Mouse (Mus musculus): ENCODE measurements at regions not wholly inside any gene's neighbourhood (a gene's known extent, or its start where the extent isn't known, plus 50 kb on each side); places are given as distances from the start of the nearest gene placed in this dataset.

DNA sequence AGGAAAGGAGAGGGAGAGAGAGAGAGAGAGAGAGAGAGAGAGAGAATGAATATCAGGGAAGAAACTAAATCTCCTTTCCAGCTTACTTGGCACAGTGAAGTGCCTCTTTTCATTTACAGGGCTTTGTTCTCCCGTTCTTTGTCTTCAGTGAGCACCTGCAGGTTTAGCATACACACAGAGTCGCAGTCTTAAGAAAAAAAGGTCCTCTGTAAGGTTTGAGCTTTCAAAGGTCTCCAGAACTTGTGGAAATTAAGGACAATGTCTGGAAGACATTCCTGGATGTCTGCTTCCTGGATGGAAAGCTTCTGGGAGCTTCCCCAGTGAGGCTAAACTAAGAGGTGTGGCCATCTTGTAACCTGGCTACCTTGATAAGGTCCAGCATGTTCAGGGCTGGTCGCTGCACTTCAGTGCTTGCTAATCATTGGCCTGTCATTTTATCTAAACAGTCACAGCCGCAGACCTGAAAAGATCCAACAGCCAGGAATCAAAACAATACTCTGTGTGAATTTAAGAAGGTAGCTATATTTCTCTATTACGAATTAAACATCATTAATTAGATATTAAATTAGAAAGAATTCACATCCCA, 113.1 kb upstream of the Ralgapa2 start:
- DNase-seq: no peak

DNA sequence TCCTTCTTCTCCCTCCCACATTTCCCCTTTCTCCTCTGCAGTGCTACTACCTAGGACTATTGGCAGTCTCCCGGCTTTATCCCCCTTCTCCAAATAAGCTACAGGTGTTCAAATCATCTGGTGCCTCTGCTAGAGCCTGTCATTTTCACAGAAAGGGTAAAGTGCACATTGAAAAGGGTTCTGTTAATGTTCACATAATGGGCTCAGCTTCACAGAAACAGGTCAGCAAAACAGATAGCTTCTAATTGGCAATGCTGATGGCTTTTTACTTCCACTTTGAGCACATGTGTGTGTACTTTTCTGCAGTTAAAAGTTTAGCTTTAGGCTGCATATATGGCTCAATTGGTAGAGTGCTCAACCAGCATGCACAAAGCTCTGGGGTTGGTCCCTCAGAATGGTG, 114.4 kb upstream of the Ralgapa2 start:
- DNase-seq: no peak

- DNase-seq: no peak
Measured at GRCm38 (mm10) chr2:146630179-146630578, 118.0 kb upstream of the Ralgapa2 start.

DNA sequence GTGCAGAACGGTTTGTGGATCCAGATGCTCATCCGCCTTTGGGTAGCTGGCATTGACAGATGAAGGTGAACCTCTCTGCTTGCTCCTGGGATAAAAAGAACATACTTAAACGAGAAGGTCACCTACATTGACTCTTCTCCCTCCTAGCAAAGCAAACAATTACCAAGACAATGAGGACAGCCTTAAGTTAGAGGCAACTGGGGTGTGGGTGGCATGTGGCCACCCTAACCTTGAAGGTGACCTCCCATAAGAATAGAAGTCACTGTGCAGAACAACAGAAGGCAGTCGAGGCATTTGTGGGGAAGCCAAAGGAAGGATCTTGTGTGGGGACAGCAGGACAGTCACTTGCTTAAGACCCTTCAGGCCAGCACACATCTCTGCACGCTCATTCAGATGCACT, 119.0 kb upstream of the Ralgapa2 start:
- no peak for DNase-seq

GRCm38 (mm10) chr2:146633329-146634070, 121.4 kb upstream of the Ralgapa2 start:
- peak; percentile 74 for DNase-seq

DNA sequence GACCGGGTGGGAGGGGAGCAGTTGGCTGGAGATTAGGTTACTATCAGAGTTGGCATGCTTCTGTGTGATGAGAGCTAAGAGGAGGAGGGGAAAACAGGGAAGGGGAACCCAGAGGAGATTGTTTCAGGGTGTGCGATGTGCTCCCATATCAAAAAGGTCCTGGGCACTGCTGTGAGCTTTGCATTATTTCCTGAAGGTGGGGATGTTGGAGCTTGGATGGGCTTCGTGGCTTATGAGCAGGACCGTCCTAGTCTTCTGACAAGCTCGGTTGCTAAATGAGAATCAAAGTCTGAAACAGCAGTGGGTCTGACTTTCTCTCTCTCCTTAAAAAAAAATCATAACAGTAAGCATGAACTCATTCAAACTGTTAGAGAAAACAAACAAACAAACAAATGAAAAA, 125.4 kb upstream of the Ralgapa2 start:
- no peak for DNase-seq

- no peak for DNase-seq
Measured at GRCm38 (mm10) chr2:146646237-146646972, 134.3 kb upstream of the Ralgapa2 start.

DNA sequence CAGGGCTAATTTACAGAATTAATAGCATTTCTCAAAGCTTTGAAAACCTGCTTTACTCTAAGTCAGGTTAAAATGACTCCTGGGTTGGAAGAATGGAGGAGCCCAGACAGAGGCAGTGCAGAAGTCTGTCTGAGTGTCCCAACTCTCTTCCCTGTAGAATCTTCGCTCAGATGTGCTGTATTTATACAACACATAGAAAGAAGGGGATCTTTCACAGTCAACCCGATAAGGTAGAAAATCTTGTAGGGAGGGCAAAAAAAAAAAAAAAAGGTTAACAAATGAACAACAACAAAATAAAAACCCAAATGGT, 134.8 kb upstream of the Ralgapa2 start:
- DNase-seq: no peak

GRCm38 (mm10) chr2:146661346-146661745, 149.2 kb upstream of the Ralgapa2 start:
- no peak for DNase-seq

GRCm38 (mm10) chr2:146672761-146673160, 160.6 kb upstream of the Ralgapa2 start:
- DNase-seq: no peak

DNA sequence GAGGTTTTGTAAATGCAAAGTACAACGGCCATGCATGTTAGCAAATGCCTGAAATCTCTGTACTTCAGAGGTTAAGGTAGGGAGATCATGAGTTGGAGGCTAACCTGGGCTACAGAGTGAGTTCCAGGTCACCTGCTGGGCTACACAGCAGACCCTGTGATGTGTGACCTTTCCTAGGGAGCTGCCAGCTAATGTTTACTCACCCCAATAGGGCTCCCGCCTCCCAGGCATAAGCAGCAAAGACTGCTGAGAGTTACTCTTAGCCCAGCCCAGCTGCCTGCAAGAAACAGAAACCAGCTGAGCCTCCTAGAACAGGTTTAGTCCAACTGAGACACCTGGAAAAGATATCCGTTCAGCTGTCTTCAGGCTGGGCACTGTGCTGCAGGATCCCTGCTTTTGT, 169.8 kb upstream of the Ralgapa2 start:
- DNase-seq: no peak

- DNase-seq: no peak
Measured at GRCm38 (mm10) chr2:146685854-146686507, 169.7 kb upstream of the Kiz start.

DNA sequence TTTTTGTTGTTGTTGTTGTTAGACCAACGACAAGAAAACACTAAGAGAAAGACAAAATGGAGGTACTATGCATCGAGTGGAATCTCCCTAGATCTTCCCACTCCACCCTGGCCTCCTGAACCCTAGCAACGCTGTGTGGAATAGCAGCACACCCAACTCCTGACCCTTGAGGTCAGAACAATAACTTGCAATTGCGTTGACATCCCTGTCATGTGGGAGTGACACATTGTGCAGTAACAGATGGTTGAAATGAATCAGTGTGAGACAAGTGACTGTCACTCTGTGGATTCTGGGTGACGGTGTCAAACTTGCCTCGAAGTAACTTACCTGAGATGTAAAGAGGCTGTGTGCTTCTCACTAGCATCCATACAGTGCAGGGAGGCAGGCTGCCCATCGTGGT, 167.1 kb upstream of the Kiz start:
- DNase-seq: no peak

- no peak for DNase-seq
Measured at GRCm38 (mm10) chr2:146693484-146693883, 162.2 kb upstream of the Kiz start.

DNA sequence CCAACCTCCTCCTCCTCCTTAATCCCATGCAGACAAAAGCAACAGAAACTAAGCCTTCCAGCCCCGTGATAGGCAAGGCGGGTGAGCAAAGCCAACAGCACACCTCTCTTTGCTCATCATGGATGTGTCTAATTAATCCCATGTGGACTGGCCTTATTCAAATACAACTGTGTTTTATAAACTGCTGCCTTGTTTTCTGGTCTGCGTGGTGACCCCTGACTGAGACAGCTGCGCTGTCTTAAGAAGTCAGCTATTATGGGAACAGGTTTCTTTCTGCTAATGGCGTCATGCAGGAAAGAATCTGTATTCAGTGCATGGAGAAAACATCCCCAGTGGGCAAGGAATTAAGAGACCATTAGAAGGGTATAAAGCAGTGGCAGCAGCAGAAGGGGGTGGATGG, 161.6 kb upstream of the Kiz start:
- DNase-seq: no peak

DNA sequence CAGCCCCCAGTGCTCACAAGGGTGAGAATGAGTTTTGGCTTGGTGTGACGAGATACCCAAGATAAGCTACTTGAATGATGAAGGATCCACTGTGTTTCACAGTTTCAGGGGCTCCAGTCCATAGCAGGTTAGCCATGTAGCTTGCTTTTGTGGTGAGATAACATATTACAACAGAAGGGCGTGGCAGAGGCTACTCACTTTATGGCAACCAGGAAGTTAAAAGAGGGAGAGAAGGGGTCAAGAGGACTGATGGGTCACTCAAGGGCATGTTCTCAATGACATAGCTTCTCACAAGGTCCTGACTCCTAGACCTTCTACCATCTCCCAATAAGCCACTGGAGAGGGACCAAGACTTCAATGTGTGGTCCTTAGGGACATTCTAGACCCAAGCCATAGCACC, 159.4 kb upstream of the Kiz start:
- DNase-seq: no peak

DNA sequence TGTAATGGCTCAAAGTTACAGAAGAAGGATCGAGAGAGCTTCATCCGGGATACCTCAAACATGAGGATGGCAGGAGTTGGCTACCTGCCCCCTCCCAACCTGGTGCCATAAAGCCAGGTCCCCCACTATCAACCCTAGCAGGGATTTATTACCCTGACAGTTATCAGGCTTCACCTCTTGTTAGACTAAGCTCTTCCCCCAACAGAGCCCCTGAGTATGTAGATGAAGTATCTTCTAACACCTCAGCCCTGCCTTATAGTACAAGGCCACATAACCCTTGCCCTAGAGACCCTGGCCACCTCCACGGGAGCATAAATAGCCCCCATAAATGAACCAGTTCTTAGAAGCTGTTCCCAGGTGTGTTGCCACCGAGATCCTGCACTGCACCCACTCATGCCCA, 158.9 kb upstream of the Kiz start:
- DNase-seq: no peak

GRCm38 (mm10) chr2:146710676-146711075, 145.0 kb upstream of the Kiz start:
- no peak for DNase-seq

GRCm38 (mm10) chr2:146721184-146721715, 134.4 kb upstream of the Kiz start:
- no peak for DNase-seq

GRCm38 (mm10) chr2:146722351-146723025, 133.2 kb upstream of the Kiz start:
- no peak for DNase-seq

- DNase-seq: no peak
Measured at GRCm38 (mm10) chr2:146723172-146723571, 132.5 kb upstream of the Kiz start.

- DNase-seq: no peak
Measured at GRCm38 (mm10) chr2:146723671-146724070, 132.0 kb upstream of the Kiz start.

GRCm38 (mm10) chr2:146724142-146724679, 131.5 kb upstream of the Kiz start:
- DNase-seq: no peak
